Mouse (Mus musculus) intestine, embryonic 14.5 days (tissue): Measurements from ENCODE around the gene Gm17455. TPM values are rescaled to one million over a fixed set of nuclear protein-coding genes. Genes with fewer than 3 reads are reported as not detected.

ENCODE experiments used
- ATAC-seq: fragments of 200-750 bp; cut with Nextera tagmentation; replicated peaks from 2 replicates; pipeline ENCODE4 v1.8.0; 2017; ENCODE audit warnings: low read depth, moderate number of reproducible peaks, moderate TSS enrichment, moderate library complexity; ENCODE audit not compliant: low FRiP score, low TSS enrichment
- DNase-seq: peaks from one replicate; pipeline ENCODE4 v3.0.0-alpha.2; 2018; ENCODE audit warnings: low spot score
- H3K27ac ChIP-seq: fragments of 300-500 bp; sonication (generic); 2 replicates; pipeline ENCODE4 v1.5.1; 2014; ENCODE audit warnings: low read depth, mild to moderate bottlenecking, control low read depth
- H3K27me3 ChIP-seq: fragments of 300-500 bp; sonication (generic); replicated peaks from 2 replicates; pipeline ENCODE4 v1.6.1; 2014; ENCODE audit warnings: low read length, control low read depth; ENCODE audit not compliant: control insufficient read depth, insufficient read depth
- H3K36me3 ChIP-seq: fragments of 300-500 bp; sonication (generic); 2 replicates; pipeline ENCODE4 v1.6.1; 2014; ENCODE audit warnings: low read length, control low read depth; ENCODE audit not compliant: control insufficient read depth, insufficient read depth
- H3K4me1 ChIP-seq: fragments of 300-500 bp; sonication (generic); replicated peaks from 2 replicates; pipeline ENCODE4 v1.6.1; 2014; ENCODE audit warnings: low read length, control low read depth, mixed read lengths; ENCODE audit not compliant: control insufficient read depth, insufficient read depth
- H3K4me2 ChIP-seq: fragments of 300-500 bp; sonication (generic); 2 replicates; pipeline ENCODE4 v1.6.1; 2014; ENCODE audit warnings: low read length
- H3K4me3 ChIP-seq: fragments of 300-500 bp; sonication (generic); 2 replicates; pipeline ENCODE4 v1.5.1; 2014; ENCODE audit warnings: low read depth, low read length, control low read depth, mixed read lengths
- H3K9ac ChIP-seq: fragments of 300-500 bp; sonication (generic); 2 replicates; pipeline ENCODE4 v1.6.1; 2014; ENCODE audit warnings: mild to moderate bottlenecking, low read length
- H3K9me3 ChIP-seq: fragments of 300-500 bp; sonication (generic); 2 replicates; pipeline ENCODE4 v1.6.1; 2016; ENCODE audit warnings: low read length, control low read depth; ENCODE audit not compliant: control insufficient read depth
- WGBS: fragments of 180-500 bp; shearing (Covaris S2); extraction: QIAGEN DNeasy Blood & Tissue Kit; methylation state at CpG from one replicate; pipeline ENCODE4 v1.1.7; 2014; 5-methylcytosine and 5-hydroxymethylcytosine counted together
- polyA plus RNA-seq: library from polyadenylated mRNA; unstranded; fragments of >200 nt; fragmentation: Nextera tagmentation; extraction: Ambion mirVana; gene quantifications from 2 replicates; pipeline ENCODE4 v1.2.1, GENCODE M21; 2014

Gm17455 gene
- polyA plus RNA-seq, 1 experiment from 2014 or later, result 2.3 TPM

DNA sequence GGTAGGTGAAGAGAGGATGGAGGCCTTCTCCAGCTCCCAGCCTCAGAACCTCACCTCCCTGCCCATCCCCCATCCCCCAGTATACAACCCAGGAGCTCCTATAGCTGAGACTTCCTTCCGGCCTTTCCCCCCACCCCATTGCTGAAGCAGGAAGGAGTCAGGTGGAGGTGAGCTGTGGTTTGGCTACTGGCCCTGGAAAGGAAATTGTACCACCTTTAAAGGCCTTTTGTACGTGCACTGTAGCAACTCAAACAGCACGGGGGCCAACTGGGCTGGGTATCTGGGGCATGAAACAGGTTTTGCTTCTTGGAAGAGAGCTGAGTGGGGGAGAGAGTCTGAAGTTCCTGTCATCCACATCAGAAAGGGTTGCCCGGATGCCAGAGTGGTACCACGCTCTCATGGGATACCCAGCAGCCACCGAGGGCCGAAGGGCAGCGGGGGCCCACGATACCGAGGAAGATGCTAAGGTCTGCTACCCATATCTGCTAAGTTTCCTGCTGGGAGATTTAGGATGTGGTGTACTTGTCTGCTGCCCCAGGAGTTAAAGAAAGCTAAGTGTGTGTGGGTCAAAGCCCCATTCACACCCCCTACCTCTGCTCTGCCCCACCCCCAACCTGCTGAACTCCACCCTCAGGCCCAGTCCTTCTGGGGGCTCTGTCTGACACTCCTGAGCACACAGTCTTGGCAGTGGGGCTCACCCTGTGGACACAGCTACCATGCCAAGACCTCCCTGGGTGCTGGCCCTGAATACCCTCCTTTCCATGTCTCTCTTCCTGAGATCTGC lies 18.2 kb upstream of the Gm17455 start:
- H3K4me3 ChIP-seq, result no peak overlapping the region
- no peaks in the 10 kb centered on the region for H3K27me3 ChIP-seq
- DNase-seq (no peak), ATAC-seq (no peak)
- H3K36me3 ChIP-seq, result no peaks in the 10 kb centered on the region
- no peaks in the 10 kb centered on the region for H3K4me1 ChIP-seq
- H3K4me2 ChIP-seq, result no peak overlapping the region
- no peaks in the 10 kb centered on the region for H3K9me3 ChIP-seq
- 73% methylated on average over 10 of the region's 10 CpGs for WGBS
- no peak overlapping the region for H3K9ac ChIP-seq
- no peak overlapping the region for H3K27ac ChIP-seq

DNA sequence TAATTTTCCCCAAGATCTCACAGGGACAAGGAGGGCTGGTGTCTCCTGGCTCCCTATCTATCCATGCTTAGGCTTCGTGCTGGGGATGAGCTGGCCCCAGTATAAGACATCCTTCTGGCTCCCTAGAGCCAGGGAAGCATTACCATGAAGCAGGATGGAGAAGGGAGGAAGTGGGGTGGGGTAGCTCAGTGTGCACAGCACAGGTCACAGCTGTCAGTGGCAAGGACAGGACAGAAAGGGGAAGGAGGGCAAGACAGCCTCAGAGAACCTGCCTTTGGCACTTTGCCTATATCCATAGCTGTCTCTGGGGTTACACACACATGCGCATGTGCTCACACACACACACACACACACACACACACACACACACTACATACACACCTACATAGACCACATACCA lies 11.2 kb upstream of the Gm17455 start:
- WGBS, result 85% methylated on average over 2 of the region's 2 CpGs
- ATAC-seq (no peak), DNase-seq (no peak)
- Histone ChIP-seq H3K9ac (no peak overlapping the region), H3K36me3 (no peaks in the 10 kb centered on the region), H3K27me3 (no peaks in the 10 kb centered on the region), H3K4me2 (no peak overlapping the region), H3K27ac (0 out of 2 replicates have a peak overlapping the region, but pooled peaks have one; percentile 19), H3K4me3 (no peak overlapping the region), H3K9me3 (no peaks in the 10 kb centered on the region), H3K4me1 (peaks cover 7% of the 10 kb centered on the region)

DNA sequence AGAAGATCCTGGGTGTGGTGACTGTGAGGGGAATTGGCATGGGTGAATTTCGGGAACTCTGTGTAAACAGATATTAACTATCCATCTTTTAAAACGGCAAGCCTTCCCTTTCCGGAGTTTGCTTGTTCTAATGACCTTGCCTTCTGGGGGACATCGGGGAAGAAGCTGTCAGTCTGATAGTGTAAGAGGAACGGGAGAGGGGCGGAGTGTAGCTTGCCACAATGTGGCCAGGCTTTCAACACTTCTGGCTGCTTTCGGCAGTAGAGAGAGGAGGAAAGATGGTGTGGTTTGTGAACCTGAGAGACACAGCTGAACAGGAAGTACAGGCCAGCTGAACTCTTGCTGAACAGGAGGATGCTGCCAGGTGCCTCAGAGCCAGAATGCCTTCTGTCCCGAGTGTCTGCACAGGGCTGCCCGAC lies 10.1 kb upstream of the Gm17455 start:
- Histone ChIP-seq H3K4me1 (peaks cover 7% of the 10 kb centered on the region), H3K27ac (no peak overlapping the region), H3K36me3 (no peaks in the 10 kb centered on the region), H3K9ac (no peak overlapping the region), H3K27me3 (no peaks in the 10 kb centered on the region), H3K4me2 (no peak overlapping the region), H3K9me3 (no peaks in the 10 kb centered on the region), H3K4me3 (no peak overlapping the region)
- no peak for ATAC-seq
- WGBS, result 20% methylated on average over 9 of the region's 9 CpGs
- DNase-seq, result no peak

DNA sequence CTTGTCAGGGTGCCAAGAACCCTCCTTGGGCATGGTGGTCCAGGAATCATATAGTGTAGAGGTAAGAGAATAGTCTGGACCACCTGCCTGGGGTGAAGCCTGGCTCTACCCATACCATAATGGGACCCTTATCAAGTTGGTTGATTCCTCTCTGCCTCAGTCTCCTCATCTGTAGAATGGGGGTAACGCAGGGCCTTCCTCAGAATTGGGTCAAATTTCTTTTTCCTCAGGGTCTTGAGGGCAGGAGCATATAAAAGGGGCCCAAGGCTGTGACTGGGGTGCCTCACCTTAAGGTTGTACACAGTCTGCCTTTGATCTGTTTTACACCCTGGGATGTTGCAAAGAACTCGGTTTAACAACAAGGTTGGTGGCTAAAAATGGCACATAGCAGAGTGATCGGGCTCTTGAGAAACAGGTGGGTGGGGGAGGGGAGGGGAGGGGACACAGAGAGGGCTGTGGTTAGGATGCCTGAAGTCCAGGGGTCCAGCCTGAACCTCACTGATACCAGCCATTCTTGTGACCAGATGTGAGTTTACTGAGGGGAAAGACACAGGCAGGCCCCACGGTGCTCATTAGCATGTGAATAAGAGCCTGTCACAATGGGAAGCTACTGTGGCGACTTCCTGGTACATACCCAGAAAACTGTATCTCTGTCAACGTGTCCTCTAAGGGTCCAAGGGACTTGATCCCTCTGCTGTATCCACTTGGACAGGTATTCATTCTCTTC lies 9.2 kb upstream of the Gm17455 start:
- Histone ChIP-seq H3K36me3 (no peaks in the 10 kb centered on the region), H3K4me1 (peaks cover 7% of the 10 kb centered on the region), H3K4me2 (no peak overlapping the region), H3K9me3 (no peaks in the 10 kb centered on the region), H3K9ac (no peak overlapping the region), H3K27ac (no peak overlapping the region), H3K4me3 (no peak overlapping the region), H3K27me3 (no peaks in the 10 kb centered on the region)
- 61% methylated on average over 6 of the region's 6 CpGs for WGBS
- ATAC-seq, result no peak
- DNase-seq, result no peak

DNA sequence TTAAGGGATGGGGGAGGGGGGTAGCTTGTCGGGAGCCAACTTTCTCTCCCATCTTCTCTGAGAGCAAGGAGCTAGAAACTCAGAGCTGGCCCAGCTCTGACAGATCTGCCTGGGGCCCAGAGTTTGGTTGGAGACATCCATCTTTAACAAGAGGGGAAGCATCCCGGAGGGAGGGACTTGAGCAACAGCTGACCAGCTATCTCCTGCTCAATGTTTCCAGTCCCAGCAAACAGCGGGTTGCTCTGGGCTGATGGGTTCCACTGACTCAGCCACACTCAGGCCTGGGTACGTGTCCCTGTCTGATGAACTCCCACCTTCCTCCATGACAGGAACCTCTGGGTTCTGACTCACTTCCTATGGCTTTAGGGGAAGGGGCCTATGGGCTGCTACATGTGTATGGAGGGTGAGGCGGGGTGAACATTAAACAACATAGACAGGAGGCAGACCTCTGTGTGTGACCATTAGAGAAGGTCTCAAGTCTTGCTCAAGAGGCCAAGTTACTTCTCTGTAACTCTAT lies 8.6 kb upstream of the Gm17455 start:
- 71% methylated on average over 5 of the region's 5 CpGs for WGBS
- Histone ChIP-seq H3K4me3 (no peak overlapping the region), H3K9me3 (no peaks in the 10 kb centered on the region), H3K4me1 (peaks cover 7% of the 10 kb centered on the region), H3K36me3 (no peaks in the 10 kb centered on the region), H3K27ac (no peak overlapping the region), H3K4me2 (no peak overlapping the region), H3K9ac (no peak overlapping the region), H3K27me3 (no peaks in the 10 kb centered on the region)
- DNase-seq, result no peak
- ATAC-seq, result no peak

DNA sequence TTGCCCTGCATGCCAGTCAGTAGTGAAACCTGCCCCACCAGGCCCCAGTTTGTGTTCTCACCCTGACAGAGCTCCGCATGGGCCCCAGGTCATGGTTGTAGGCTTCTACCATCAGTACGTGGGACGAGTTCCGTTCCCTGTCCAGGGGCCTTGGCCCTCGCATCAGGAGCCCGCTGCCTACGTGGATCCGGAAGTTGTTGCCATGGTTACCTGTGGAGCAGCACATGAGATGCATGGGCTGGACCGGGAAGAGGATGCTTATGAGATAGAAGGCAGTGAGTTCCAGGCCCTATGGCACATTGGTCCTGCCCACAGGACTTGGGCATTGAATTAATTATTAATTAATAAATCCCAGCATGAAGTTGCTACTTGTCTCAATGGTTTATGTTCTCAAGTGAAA lies 7.9 kb upstream of the Gm17455 start:
- H3K9ac ChIP-seq, result no peak overlapping the region
- H3K36me3 ChIP-seq, result no peaks in the 10 kb centered on the region
- 95% methylated on average over 9 of the region's 9 CpGs for WGBS
- no peaks in the 10 kb centered on the region for H3K27me3 ChIP-seq
- ATAC-seq, result no peak
- H3K4me2 ChIP-seq, result no peak overlapping the region
- H3K27ac ChIP-seq, result no peak overlapping the region
- no peak overlapping the region for H3K4me3 ChIP-seq
- no peaks in the 10 kb centered on the region for H3K9me3 ChIP-seq
- DNase-seq, result no peak
- H3K4me1 ChIP-seq, result peaks cover 7% of the 10 kb centered on the region

DNA sequence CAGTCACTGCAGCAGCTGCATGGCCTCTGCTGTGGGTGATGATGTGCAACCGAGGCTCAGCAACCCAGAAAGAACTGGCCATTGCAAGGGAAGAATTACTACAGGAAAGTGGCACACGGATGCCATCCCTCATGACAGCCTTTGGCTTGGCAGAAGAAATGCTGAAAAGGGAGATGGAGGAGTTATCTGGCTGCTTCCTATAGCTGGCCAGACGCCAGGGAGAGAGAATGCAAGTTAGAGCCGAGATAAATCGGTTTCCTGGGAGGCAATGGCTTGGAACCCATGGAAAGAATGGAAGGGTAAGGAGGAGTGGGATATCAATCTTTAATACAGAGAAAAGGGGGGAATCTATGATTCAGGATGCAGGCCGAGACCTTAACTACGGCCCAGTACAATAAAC lies 4.6 kb upstream of the Gm17455 start:
- Histone ChIP-seq H3K9ac (no peak overlapping the region), H3K27ac (no peak overlapping the region), H3K36me3 (no peaks in the 10 kb centered on the region), H3K9me3 (no peaks in the 10 kb centered on the region), H3K4me3 (no peak overlapping the region), H3K4me1 (no peaks in the 10 kb centered on the region), H3K27me3 (no peaks in the 10 kb centered on the region), H3K4me2 (no peak overlapping the region)
- ATAC-seq, result no peak
- DNase-seq, result no peak
- 63% methylated on average over 7 of the region's 7 CpGs for WGBS

DNA sequence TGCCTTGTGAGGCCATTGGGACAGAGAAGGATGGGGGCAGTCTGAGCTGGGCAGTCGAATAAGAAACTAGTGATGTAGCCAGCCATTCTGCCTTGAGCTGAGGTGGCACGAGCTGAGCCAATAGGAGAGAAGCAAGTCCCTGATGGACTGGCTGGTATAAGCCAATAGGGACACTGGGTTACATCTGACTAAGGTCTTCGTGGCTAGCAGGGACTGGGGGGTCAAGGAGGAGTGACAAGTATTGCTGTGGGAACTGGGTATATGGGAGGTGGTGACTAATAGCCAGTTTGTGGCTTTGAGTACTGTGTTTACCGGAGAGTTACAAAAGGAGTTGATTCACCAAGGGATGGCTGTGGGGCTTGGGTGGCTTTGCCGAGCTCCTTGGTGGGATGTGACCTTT lies 3.9 kb upstream of the Gm17455 start:
- no peaks in the 10 kb centered on the region for H3K4me1 ChIP-seq
- ATAC-seq, result no peak
- no peaks in the 10 kb centered on the region for H3K9me3 ChIP-seq
- H3K27ac ChIP-seq, result no peak overlapping the region
- H3K4me2 ChIP-seq, result no peak overlapping the region
- no peak for DNase-seq
- no peak overlapping the region for H3K9ac ChIP-seq
- no peaks in the 10 kb centered on the region for H3K27me3 ChIP-seq
- H3K4me3 ChIP-seq, result no peak overlapping the region
- no peaks in the 10 kb centered on the region for H3K36me3 ChIP-seq
- WGBS, result 71% methylated on average over 5 of the region's 5 CpGs
